Mouse (Mus musculus) thymus, adult 2 months (tissue): ENCODE results near the gene Atg10.

Experiments
- CTCF ChIP-seq: fragments of 200-500 bp; IDR thresholded peaks from 2 replicates; pipeline ENCODE4 v1.5.1; 2012; ENCODE audit warnings: mild to moderate bottlenecking, control low read depth, low read length, moderate library complexity, borderline replicate concordance; ENCODE audit not compliant: control insufficient read depth, poor library complexity, insufficient read depth; ENCODE audit errors: extremely low read depth
- POLR2A ChIP-seq: fragments of 200-500 bp; IDR thresholded peaks from 2 replicates; pipeline ENCODE4 v1.6.1; 2012; ENCODE audit warnings: mild to moderate bottlenecking, low read length, control low read depth, moderate library complexity; ENCODE audit not compliant: control insufficient read depth, poor library complexity, insufficient read depth; ENCODE audit errors: extremely low read depth

DNA sequence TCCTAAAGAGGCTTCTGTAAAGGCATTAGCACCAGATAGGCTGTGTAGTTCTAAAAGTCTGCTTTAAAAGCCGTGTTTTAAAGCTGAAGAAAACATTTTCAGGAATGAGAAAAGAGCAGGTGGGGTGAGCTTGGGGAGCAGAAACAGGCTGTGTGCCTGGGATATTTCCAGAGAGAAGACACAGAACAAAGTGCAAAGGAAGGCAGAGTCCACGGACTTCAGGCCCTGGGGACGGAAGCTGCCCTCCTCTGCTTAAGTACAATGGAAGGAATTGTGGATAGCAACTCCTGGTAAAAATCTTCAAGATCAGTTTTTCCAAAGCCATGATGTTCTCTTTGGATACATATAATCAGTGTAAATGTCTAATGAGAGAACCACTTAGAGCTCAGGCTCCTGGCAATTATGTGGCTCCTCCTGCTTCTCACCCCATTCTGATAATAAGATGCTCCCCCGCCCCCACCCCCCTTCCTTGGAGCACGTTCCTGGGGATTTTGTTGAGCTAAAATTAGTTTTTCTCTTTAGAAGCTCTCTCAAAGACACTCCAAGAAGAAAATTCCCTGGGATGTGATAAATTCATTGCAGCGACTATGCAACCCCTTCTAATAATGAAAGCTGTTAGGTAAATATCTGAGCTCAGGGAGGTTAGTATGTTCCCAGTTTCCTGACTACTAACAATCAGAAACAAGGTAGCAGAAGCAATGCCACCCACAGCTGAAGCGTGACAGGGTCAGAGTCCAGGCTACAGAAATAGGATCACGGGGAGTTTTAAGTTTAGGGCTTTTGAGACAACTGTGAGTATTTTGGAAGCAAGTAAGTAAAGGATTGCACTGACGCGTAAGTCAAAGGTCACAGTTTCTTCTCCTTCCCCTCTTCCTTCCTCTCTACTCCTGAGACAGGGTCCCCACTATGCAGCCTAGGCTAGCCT, 260.7 kb downstream of the Atg10 start:
- TF ChIP-seq CTCF, result no peak
- no peak for TF ChIP-seq POLR2A
